Mouse (Mus musculus): ENCODE data around the gene Olfr876. TPM values are rescaled to one million over a fixed set of nuclear protein-coding genes. Genes with fewer than 3 reads are reported as not detected.

Gene Olfr876
- polyA plus RNA-seq, 1 experiment from 2014 or later, result not detected

- Histone ChIP-seq H3K4me3 (no peak overlapping the region), H3K36me3 (replicated peaks) (no peaks in the 10 kb centered on the region), H3K4me2 (no peak overlapping the region), H3K4me1 (no peaks in the 10 kb centered on the region), H3K9me3 (no peaks in the 10 kb centered on the region), H3K27ac (no peak overlapping the region), H3K27me3 (replicated peaks) (no peaks in the 10 kb centered on the region), H3K9ac (no peak overlapping the region)
- ATAC-seq (replicated peaks), result no peak
These were observed 27.1 kb downstream of the Olfr876 start for GRCm38 (mm10) chr9:37829881-37830280.

GRCm38 (mm10) chr9:37833341-37833740 lies 30.5 kb downstream of the Olfr876 start:
- no peak overlapping the region for H3K4me2 ChIP-seq
- H3K27ac ChIP-seq, result no peak overlapping the region
- no peak overlapping the region for H3K9ac ChIP-seq
- no peaks in the 10 kb centered on the region for H3K27me3 ChIP-seq (replicated peaks)
- no peaks in the 10 kb centered on the region for H3K9me3 ChIP-seq
- H3K4me1 ChIP-seq, result no peaks in the 10 kb centered on the region
- H3K4me3 ChIP-seq, result no peak overlapping the region
- 91% methylated on average over 1 of the region's 1 CpGs for WGBS
- ATAC-seq (replicated peaks), result no peak
- no peaks in the 10 kb centered on the region for H3K36me3 ChIP-seq (replicated peaks)

GRCm38 (mm10) chr9:37849267-37849666 lies 46.4 kb downstream of the Olfr876 start:
- Histone ChIP-seq H3K9ac (no peak overlapping the region), H3K27me3 (replicated peaks) (no peaks in the 10 kb centered on the region), H3K4me3 (no peak overlapping the region), H3K4me1 (no peaks in the 10 kb centered on the region), H3K36me3 (replicated peaks) (no peaks in the 10 kb centered on the region), H3K4me2 (no peak overlapping the region), H3K27ac (no peak overlapping the region), H3K9me3 (no peaks in the 10 kb centered on the region)
- no peak for ATAC-seq (replicated peaks)
- 90% methylated on average over 2 of the region's 2 CpGs for WGBS

GRCm38 (mm10) chr9:37853969-37854368 lies 51.1 kb downstream of the Olfr876 start, which contains the start of gene Olfr877:
TSS of gene Olfr877 (plus strand) at chr9:37854269.
- no peaks in the 10 kb centered on the region for H3K4me1 ChIP-seq
- H3K4me3 ChIP-seq, result no peak within 1 kb of the TSS
- H3K9me3 ChIP-seq, result no peaks in the 10 kb centered on the region
- no peaks in the 10 kb centered on the region for H3K27me3 ChIP-seq (replicated peaks)
- H3K27ac ChIP-seq, result no peak within 1 kb of the TSS
- 78% methylated on average over 4 of the region's 4 CpGs for WGBS
- no peak within 1 kb of the TSS for H3K9ac ChIP-seq
- H3K36me3 ChIP-seq (replicated peaks), result no peaks in the 10 kb centered on the region
- no peak for ATAC-seq (replicated peaks)
- no peak within 1 kb of the TSS for H3K4me2 ChIP-seq

Other genes starting within 250 kb of the Olfr876 start
- gene Siae, start 247.3 kb upstream of the Olfr876 start, polyA plus RNA-seq (2015; fragmentation: Nextera tagmentation; extraction: Ambion mirVana), result 11.5 and 12.0 TPM in 2 replicates
- 8.5 and 8.6 TPM in 2 replicates for gene Spa17, start 189.3 kb upstream of the Olfr876 start, polyA plus RNA-seq (2015; fragmentation: Nextera tagmentation; extraction: Ambion mirVana)
- gene Tbrg1, start 145.7 kb upstream of the Olfr876 start, polyA plus RNA-seq (2015; fragmentation: Nextera tagmentation; extraction: Ambion mirVana), result 83.6 and 92.9 TPM in 2 replicates
- gene Panx3, start 133.8 kb upstream of the Olfr876 start, polyA plus RNA-seq (2015; fragmentation: Nextera tagmentation; extraction: Ambion mirVana), result not detected in 2 replicates
- not detected in 2 replicates for gene Olfr160, start 86.8 kb upstream of the Olfr876 start, polyA plus RNA-seq (2015; fragmentation: Nextera tagmentation; extraction: Ambion mirVana)
- not detected in 2 replicates for gene Olfr874, start 57.9 kb upstream of the Olfr876 start, polyA plus RNA-seq (2015; fragmentation: Nextera tagmentation; extraction: Ambion mirVana)
- gene Olfr875, start 31.2 kb upstream of the Olfr876 start, polyA plus RNA-seq (2015; fragmentation: Nextera tagmentation; extraction: Ambion mirVana), result 0.10 TPM in 1 of 2 replicates, not detected in the other
- not detected in 2 replicates for gene Olfr877, start 51.2 kb downstream of the Olfr876 start, polyA plus RNA-seq (2015; fragmentation: Nextera tagmentation; extraction: Ambion mirVana)
- gene Olfr145, start 93.7 kb downstream of the Olfr876 start, polyA plus RNA-seq (2015; fragmentation: Nextera tagmentation; extraction: Ambion mirVana), result not detected in 2 replicates
- gene Olfr878, start 114.8 kb downstream of the Olfr876 start, polyA plus RNA-seq (2015; fragmentation: Nextera tagmentation; extraction: Ambion mirVana), result not detected in 2 replicates
- not detected in 2 replicates for gene Olfr881, start 188.8 kb downstream of the Olfr876 start, polyA plus RNA-seq (2015; fragmentation: Nextera tagmentation; extraction: Ambion mirVana)
- not detected in 2 replicates for gene Olfr883, start 222.8 kb downstream of the Olfr876 start, polyA plus RNA-seq (2015; fragmentation: Nextera tagmentation; extraction: Ambion mirVana)
- not detected in 2 replicates for gene Olfr884, start 243.5 kb downstream of the Olfr876 start, polyA plus RNA-seq (2015; fragmentation: Nextera tagmentation; extraction: Ambion mirVana)

All from midbrain, embryonic 15.5 days (tissue).